Mouse (Mus musculus) left cerebral cortex, postnatal 10 days (tissue): ENCODE measurements around the gene Gm11627. TPM values are rescaled to one million over a fixed set of nuclear protein-coding genes. Genes with fewer than 3 reads are reported as not detected.
A peak's percentile ranks its signal among the peaks of the same experiment; 100 is the strongest.
"Not testable (repeated sequence)": the region's sequence is repeated elsewhere in the genome, so short reads cannot be mapped to it uniquely, and the experiment has no call there.

Source experiments
- DNase-seq, 2 experiments: peaks; one replicate each; pipeline ENCODE4 v3.0.0; 2021 to 2022; ENCODE audit warnings: low spot score in 2 of 2, mixed read lengths in 1 of 2; ENCODE audit errors: extremely low spot score in 1 of 2
- intact Hi-C: fragments of 180-260 bp; cut with DNase I; formaldehyde crosslinking; loops from one replicate; pipeline ENCODE4 v1.15.1; 2025
- total RNA-seq, 2 experiments: library from RNA; stranded (reverse); gene quantifications; 2 replicates each; pipeline ENCODE4 v1.2.3; 2021

Gene Gm11627
- total RNA-seq, 2 experiments from 2014 or later, result 5.4 to 7.1 TPM

DNA sequence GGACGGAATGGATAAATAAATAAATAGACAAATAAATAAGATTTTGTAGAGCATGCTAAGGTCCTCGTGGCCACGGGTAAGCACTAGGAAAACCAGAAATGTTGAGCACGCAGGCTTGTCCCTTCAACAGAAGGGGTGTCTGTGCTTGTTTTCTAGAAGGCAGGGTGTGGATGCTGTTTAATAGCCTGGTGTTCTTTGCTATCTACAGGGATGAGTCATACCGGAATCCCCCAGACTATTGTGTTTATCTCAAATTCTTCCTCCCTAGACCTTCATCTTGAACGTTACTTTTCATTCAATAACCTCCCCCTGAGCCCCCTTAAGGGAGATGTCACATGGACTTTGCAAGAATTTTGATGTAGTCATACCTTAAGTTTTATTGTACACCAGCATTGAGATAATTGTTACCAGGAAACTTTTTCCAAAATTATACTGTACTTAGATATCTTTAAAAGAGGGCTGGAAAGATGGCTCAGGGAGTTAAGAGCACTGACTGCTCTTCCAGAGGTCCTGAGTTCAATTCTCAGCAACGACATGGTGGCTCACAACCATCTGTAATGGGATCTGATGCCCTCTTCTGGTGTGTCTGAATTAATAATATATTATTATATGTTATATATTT is 10.4 kb downstream of the Gm11627 start:
- intact Hi-C loops, result no loop called here
- no peak for DNase-seq

- intact Hi-C loops, result no loop called here
- no peak for DNase-seq
Observed at GRCm38 (mm10) chr11:102568191-102568590, 11.1 kb downstream of the Gm11627 start.

DNA sequence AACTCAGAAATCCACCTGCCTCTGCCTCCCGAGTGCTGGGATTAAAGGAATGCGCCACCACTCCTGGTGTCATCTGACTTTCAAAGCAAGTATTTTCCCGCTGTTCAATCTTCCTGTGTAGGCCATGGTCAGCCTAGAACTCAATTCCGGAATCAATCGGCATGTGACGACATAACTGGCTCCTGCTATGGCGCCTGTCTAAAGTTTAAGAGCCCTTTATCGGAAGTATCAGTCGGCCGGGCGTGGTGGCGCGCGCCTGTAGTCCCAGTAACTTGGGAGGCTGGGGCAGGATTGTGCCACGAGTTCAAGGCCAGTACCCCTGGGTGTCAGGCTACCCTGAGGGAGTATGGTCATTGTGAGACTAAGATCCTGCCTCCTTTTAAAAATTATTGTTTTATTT is 11.5 kb downstream of the Gm11627 start:
- intact Hi-C loops, result no loop called here
- DNase-seq, result no peak

- intact Hi-C loops, result no loop called here
- no peak for DNase-seq
Observed at GRCm38 (mm10) chr11:102567157-102567556, 12.1 kb downstream of the Gm11627 start.

- intact Hi-C loops, result no loop called here
- DNase-seq, result no peak
Observed at GRCm38 (mm10) chr11:102566290-102566689, 13.0 kb downstream of the Gm11627 start.

DNA sequence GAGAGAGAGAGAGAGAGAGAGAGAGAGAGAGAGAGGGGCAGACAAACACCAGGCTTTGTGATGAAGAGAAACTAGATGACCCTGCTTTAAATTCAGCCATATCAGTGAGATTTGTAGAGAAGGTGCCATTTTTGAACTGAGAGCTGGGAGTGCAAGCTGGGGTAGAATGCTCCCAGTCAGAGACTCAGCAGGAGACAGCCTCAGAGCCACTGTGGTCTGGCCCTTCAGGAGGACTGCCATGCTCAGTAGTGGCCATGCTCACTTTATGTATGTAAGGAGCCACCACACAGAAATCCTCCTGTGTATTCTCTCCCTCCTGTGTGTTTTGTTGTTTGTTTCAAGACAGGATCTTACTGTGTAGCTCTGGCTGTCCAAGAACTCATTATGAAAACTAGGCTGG is 13.5 kb downstream of the Gm11627 start:
- intact Hi-C loops, result no loop called here
- DNase-seq, result no peak

DNA sequence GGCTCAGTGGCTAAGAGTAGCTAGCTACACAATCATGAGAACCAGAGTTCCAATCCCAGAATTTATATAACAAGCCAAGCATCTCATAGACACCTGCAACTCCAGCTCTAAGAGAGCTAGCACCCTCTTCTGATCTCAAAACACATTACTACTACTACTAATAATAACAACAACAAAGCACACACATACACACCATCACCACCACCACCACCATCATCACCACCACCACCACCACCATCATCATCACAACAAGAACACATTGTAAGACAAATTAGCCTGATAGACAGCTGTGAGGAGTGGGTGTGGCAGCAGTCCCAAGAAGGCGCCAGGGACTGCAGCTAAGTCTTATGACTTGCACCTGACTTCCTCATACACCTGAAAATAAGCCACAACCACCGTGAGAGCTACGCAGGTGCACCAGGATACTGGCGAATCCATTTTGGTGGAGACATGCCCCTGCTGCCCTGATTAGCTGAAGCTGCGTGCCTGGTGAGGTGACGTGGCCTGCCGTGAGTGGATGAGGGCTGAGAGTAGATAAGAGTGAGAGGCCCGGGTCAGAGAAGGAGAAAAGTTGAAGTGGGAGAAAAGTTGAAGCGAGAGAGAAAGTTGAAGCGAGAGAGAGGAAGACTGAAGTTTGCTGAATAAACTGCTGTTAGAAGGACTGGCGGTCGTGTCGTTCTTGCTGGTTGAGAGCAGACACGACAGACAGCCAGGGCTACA is 14.1 kb downstream of the Gm11627 start:
- DNase-seq, intact Hi-C loops: not testable (repeated sequence)

DNA sequence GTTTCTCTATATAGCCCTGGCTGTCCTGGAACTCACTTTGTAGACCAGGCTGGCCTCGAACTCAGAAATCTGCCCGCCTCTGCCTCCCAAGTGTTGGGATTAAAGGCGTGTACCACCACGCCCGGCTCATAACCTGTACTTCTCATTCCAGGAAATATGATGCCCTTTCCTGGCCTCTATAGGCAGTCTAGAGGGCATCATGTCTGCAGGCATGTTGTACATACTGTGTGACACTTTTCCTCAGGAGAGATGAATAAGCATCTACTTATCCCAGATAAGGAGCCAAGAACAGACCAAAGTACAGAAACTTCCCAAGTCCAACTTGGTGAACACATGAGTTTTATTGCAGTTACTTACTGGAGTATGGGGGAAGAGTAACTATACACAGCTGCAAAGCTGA is 20.6 kb downstream of the Gm11627 start:
- no peak for DNase-seq
- intact Hi-C loops, result no loop called here

- no peak for DNase-seq
- intact Hi-C loops, result no loop called here
Observed at GRCm38 (mm10) chr11:102557386-102557785, 21.9 kb downstream of the Gm11627 start.

GRCm38 (mm10) chr11:102556716-102557074 is 22.6 kb downstream of the Gm11627 start:
- intact Hi-C loops, result no loop called here

GRCm38 (mm10) chr11:102556031-102556715 is 23.1 kb downstream of the Gm11627 start, which contains the start of gene Gpatch8:
Gene Gpatch8, minus strand, starts transcription at chr11:102556392.
- intact Hi-C loops, result no loop called here
- DNase-seq, result peak; percentile 95 to 98

More at GRCm38 (mm10) chr11:102556716-102557074, 22.6 kb downstream of the Gm11627 start:
- DNase-seq, result no peak

- intact Hi-C loops, result no loop called here
- DNase-seq, result peak in 1 of 2 experiments; percentile 63
Observed at GRCm38 (mm10) chr11:102555400-102556030, 23.7 kb downstream of the Gm11627 start.

GRCm38 (mm10) chr11:102552051-102552450 is 27.2 kb downstream of the Gm11627 start:
- intact Hi-C loops, result no loop called here
- DNase-seq, result no peak

- DNase-seq, result no peak
- intact Hi-C loops, result no loop called here
Observed at GRCm38 (mm10) chr11:102551176-102551575, 28.1 kb downstream of the Gm11627 start.

GRCm38 (mm10) chr11:102541471-102541870 is 37.8 kb downstream of the Gm11627 start:
- intact Hi-C loops, result no loop called here
- no peak for DNase-seq

DNA sequence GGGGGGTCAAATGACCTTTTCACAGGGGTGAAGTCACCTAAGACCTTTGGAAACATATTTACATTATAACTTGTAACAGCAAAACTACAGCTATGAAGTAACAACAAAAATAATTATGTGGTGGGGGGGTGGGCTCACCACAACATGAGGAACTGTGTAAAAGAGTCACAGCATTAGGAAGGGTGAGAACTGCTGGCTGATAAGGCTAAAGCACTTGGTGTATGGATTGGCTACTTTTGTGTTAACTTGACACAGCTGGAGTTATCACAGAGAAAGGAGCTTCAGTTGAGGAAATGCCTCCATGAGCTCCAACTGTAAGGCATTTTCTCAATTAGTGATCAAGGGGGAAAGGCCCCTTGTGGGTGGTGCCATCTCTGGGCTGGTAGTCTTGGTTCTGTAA is 39.0 kb downstream of the Gm11627 start:
- DNase-seq, intact Hi-C loops: not testable (repeated sequence)

- no peak for DNase-seq
- intact Hi-C loops, result no loop called here
Observed at GRCm38 (mm10) chr11:102539690-102540089, 39.6 kb downstream of the Gm11627 start.

GRCm38 (mm10) chr11:102536210-102536609 is 43.1 kb downstream of the Gm11627 start:
- intact Hi-C loops, result no loop called here

GRCm38 (mm10) chr11:102534078-102534477 is 45.2 kb downstream of the Gm11627 start:
- DNase-seq, result no peak
- intact Hi-C loops, result no loop called here

More at GRCm38 (mm10) chr11:102536210-102536609, 43.1 kb downstream of the Gm11627 start:
- DNase-seq, result no peak
